Mouse (Mus musculus): ENCODE data around the gene Mcm10.
"Not testable (repeated sequence)": the region's sequence is repeated elsewhere in the genome, so short reads cannot be mapped to it uniquely, and the experiment has no call there.

Mcm10 gene

DNA sequence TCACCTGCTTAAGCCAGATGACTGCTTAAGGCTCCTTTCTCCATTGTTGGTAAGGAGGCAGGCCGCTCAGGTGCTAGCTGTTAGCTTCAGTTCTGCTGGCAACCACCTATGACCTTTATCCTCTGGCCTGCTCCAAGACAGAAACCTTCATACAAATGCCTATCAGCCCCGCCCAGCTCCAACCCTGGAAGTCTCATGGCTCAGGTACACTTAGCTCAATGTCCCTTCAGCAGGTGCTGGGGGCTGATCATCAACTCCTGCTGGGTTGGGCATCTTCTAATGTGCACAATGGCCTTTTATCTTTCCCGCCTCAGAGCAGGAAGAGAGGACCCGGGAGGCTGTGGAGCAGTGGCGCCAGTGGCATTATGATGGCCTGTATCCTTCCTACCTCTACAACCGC is 27.6 kb downstream of the Mcm10 start:
- DNase-seq (ENCODE audit: low spot score) = no peak

DNA sequence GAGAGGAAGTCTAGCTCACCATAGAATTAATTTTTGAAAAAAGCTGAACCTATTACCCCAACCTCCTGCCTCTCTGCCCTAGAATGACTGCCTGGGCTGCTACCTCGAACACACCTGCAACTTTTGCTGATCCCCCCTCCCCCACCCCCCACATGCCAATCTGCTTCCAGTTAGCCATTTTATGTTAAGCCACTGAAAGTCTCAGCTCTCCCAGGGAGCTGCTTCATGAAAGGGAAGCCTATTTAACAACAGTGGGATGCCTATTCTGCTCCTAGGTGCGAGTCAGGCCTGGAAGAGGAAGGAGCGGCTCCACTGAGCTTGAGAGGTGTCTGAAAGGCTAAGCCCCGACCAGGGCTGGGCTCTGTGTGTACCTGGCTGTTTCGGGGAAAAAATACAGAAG is 28.6 kb downstream of the Mcm10 start:
- no peak for DNase-seq (ENCODE audit: low spot score)

DNA sequence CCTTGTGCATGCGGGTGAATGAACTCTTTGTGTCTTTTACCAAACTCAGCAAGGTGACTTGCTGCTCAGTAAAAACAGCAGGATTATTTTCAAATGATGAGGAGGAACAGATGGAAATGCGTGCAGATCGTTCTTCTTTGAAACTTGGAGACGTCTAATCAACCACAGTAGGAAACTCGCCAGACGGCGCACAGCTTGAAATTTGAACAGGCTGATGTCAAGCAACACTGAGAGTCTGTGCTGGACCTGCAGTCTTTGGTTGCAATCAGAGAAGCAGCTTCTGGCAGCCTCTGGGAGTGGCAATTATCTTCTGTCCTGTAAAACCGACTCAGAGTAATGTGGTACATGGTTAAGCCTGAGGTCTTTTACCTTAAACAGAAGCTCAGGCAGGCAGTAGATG is 34.5 kb downstream of the Mcm10 start:
- peak; percentile 48 for DNase-seq (ENCODE audit: low spot score)

DNA sequence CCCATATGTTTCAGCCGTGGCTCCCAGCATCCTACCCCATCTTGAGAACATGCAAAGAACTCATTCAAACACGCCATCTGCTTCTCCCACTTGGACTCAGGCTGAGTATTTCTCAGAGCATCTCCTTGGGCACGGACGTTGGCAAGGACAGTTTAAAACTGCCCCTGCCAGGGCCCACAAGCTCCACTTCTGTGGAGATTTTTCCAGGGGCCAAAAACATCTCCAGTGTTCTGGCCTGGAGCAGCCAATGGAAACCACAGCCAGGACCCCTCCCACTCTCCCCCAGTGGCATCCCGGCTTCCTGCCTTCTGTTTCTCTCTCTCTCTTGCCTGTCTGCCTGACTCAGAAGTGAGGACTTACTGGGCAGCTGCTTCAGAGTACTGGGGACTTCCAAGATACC is 36.8 kb downstream of the Mcm10 start, which contains the start of gene Ucma:
Ucma (plus strand) TSS at position 316 of the 400 bp plus-strand sequence.
- DNase-seq (ENCODE audit: low spot score) = peak; percentile 16

DNA sequence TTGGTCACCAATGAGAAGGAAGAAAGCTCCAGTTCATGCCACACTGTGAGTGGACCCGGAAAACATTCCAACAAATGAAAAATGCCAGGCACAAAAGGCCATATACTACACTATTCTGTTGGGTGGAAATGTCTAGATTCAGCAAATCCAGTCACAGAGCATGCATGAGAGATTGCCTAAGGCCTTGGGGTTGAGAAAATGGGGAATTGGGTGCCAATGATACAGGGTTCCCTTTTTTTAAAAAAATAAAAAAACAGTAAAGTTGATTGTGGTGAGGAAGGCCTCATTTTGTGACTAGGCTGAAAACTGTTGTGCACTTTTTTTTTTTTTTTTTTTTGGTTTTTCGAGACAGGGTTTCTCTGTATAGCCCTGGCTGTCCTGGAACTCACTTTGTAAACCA is 43.5 kb downstream of the Mcm10 start:
- no peak for DNase-seq (ENCODE audit: low spot score)

DNA sequence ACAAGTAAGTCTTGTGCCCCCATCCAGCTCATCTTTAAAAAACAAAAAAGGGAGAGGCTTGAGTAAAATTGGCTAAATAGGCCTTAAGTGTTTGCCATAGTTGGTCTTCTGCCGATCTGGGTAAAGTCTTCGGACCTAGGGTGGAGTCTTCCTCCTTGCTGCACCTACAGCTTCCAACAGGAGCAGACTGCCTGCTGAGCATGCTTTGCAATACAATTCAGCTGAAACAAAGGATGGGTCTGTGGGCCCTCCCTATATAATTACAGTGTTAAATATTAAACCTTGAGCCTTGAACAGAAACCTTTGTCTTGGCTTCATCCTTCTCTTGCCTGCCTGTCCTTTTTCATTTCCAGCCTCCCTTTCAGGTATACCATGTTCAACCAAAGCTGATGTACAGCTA is 44.8 kb downstream of the Mcm10 start:
- no peak for DNase-seq (ENCODE audit: low spot score)

DNA sequence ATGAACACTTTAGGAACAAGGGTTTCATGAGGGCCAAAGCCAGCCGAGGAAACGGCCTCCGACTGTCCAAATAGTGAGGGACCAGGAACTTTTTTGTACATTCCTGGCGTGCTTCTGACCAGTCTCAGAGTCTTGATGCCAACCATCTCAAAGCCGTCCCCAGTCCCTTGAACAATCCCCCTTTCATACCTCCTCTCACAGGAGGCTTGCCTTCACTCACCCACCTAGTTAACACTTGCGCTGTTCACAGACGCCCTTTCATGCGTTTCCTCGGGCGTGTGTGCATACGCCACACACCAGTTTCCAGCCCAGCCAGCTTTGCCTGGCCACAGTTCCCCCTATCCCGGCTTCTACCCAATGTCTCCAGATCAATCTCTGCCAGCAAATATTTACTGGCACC is 54.6 kb downstream of the Mcm10 start:
- DNase-seq (ENCODE audit: low spot score) = no peak

DNA sequence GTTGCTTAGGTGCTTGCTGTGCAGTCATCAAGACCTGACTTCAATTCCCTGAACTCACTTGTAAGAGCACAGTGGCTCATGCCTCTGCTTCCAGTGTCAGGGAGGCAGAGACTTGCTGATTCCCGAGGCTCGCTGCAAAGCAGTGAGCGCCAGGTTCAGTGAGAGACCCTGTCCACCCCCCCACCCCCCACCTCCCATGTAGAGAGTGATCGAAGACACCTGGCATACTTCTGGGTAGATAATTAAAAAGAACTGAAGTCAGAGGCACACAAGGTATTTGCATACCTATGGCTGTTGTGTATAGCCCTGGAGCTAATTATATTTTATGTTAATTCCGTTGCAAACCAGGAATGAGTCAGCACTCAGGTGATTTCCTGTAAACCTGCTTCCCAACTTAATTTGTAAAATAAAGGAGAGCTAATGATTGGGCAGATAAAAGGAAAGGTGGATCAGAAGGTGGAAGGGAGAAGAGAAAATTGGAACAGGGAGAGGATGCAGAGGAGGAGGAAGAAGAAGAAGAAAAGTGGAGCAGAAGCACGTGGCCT is 58.3 kb downstream of the Mcm10 start:
- no peak for DNase-seq (ENCODE audit: low spot score)

DNA sequence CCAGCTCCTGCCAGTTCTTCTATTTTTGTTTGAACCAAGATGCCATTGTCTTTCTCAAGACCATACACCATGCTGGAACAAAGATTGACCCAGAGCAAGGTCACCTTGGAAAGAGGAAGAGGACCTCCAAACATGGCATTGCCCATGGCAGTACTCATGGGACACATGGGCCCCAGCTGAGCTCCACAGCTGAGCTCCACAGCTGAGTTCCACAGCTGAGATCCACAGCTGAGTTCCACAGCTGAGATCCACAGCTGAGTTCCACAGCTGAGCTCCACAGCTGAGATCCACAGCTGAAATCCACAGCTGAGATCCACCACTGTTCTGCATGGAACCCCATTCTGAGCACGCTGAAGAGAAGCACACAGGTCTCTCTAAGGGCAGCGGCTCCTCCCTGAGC is 61.6 kb downstream of the Mcm10 start:
- no peak for DNase-seq (ENCODE audit: low spot score)

DNA sequence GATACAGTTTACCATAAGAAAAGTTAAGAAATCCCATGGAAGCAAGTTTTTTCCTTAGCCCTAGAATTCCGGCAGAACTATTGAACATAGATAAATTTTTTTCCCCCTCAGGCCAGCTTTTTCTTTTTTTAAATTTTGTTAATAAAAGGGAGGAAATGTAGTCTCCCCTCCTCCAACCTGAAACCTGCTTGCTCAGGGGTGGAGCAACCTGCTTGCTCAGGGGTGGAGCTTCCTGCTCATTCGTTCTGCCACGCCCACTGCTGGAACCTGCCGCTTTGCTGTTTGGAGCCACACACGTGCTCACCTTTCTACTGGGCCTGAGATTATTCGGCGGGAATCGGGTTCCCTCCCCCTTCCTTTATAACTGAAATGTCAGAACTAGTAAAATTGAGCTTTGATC is 62.9 kb downstream of the Mcm10 start:
- not testable (repeated sequence) for DNase-seq (ENCODE audit: low spot score)

DNA sequence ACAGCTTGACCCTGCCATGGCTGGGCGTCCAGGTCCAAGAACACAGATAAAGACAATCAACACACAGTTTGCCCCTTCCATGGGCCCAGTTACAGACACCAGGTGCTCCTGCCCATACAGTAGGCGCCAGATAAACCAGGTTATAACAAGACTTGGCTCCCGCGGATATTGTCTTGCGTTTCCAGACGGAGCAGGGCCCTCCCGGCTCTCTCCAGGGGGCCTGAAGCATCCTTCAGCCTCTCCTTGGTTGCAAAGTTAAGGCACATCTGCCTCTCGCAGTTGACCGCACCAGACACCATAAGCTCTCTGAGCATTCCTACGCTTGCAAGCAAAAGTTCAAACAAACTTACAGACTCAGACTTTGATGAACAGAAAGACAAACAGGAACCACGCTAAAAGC is 71.7 kb downstream of the Mcm10 start:
- DNase-seq (ENCODE audit: low spot score) = no peak

Measured in layer of hippocampus, adult 11-12 months (tissue).